Mouse (Mus musculus) mouse trophoblast stem cell (cell line): ENCODE data around the gene Slc36a3.
"Not testable (repeated sequence)": the region's sequence is repeated elsewhere in the genome, so short reads cannot be mapped to it uniquely, and the experiment has no call there.

Experiments
- in situ Hi-C, 2 experiments: fragments of 300-500 bp; cut with MseI, MboI; formaldehyde crosslinking; loops; 2 replicates in 1 of 2; 3 replicates in 1 of 2; pipeline ENCODE4 v1.15.1; 2025

Slc36a3 gene

DNA sequence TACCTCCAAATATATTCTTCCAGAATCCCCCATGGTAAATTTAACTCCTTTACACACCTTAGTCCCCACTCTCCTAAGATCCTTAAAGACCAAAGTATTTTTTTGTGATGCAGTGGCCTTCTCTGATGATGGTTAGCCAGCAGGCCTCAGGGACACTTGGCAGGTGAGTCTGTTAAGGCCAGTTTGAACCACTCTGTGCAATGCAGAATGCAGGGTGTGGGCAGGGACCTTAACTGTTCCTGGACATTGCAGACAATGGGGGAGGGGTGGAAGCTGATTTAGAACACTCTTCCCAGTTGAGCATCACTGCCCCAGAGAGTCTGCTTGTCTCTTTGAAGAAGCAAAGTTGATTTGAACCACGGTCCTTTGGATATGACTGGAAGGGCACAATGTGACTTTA lies 4.7 kb downstream of the Slc36a3 start:
- in situ Hi-C loops, result no loop called here

DNA sequence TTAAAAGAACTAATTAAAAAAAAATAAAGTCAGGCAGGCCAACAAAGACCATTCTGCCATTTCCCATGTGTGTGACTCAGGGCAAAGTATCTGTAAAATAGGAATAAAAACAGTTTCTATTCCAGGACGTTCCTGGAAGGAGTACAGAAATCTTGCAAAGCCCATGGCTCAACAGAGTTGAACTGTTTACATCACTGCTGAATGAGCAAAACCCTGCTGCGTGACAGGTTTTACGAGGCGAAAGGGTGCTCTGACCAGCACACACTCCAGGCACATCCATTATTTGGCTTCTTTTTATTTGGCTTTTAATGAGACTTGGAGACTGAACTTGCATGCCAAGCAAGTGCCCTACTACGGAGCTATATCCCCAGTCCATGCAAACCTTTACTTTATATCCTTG lies 7.5 kb downstream of the Slc36a3 start:
- in situ Hi-C loops, result no loop called here

- in situ Hi-C loops, result no loop called here
Observed at GRCm38 (mm10) chr11:55141502-55141901, 10.0 kb downstream of the Slc36a3 start.

- in situ Hi-C loops, result no loop called here
Observed at GRCm38 (mm10) chr11:55137646-55138045, 13.9 kb downstream of the Slc36a3 start.

GRCm38 (mm10) chr11:55136770-55137547 lies 14.5 kb downstream of the Slc36a3 start:
- in situ Hi-C loops, result no loop called here

GRCm38 (mm10) chr11:55134871-55135270 lies 16.6 kb downstream of the Slc36a3 start:
- in situ Hi-C loops, result no loop called here

GRCm38 (mm10) chr11:55134407-55134806 lies 17.1 kb downstream of the Slc36a3 start:
- in situ Hi-C loops, result no loop called here

GRCm38 (mm10) chr11:55133204-55133603 lies 18.3 kb downstream of the Slc36a3 start:
- in situ Hi-C loops, result no loop called here

DNA sequence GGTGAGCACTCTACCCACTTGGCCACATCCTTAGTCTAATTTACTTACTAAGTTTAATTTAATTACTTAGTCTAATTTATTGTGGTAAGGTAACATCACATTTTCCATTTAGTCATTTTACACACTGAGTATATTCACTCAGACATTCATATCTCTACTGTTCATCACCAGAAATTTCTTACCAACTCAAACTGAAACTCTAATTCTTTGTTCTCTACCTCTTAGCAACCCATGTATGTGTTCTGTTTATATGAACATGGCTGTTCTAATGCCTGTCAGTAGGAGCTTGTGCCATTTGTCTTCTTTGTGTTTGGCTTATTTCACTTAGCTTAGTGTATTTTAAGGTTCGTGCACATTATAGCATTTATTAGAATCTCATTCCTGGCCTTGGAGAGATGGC lies 19.6 kb downstream of the Slc36a3 start:
- in situ Hi-C loops, result no loop called here

- in situ Hi-C loops, result no loop called here
Observed at GRCm38 (mm10) chr11:55131077-55131742, 20.3 kb downstream of the Slc36a3 start.

DNA sequence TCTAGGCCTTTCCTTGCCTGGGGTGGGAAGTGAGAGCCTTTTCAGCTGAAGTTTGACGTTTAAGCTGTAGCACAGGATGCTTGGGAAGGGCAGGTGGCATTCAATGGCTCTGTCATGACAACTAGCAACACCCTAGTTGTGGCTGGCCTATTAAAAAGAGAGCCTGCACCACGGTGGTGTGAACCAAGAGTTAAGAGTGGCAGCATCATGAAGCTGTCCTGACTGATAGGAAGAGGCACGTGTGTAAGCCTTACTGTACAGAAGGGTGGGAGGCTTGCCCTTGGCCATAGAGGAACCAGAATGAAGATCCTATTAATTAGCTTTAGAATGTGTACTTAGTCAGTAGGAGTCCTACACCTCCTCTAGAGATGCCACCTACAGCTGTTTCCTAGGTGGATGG lies 23.1 kb downstream of the Slc36a3 start:
- in situ Hi-C loops, result no loop called here

DNA sequence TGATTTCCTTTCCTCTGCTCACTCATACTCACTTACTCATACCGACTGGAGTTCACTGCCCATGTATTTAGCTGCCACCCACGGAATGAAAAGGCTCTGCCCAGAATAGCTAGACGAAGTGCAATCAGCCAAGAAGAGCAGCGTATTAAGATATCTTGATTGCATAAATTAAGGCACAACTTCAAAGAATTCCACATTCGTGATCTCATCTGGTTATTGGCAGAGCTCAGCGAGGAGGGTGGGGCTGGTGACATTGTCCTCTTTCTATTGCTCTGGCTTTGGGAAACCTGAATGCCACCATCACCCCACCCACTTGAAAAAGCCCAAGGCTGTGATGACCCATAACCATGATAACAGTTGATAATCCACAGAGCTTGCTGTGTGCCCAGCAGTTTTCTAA lies 23.6 kb downstream of the Slc36a3 start:
- in situ Hi-C loops, result no loop called here

DNA sequence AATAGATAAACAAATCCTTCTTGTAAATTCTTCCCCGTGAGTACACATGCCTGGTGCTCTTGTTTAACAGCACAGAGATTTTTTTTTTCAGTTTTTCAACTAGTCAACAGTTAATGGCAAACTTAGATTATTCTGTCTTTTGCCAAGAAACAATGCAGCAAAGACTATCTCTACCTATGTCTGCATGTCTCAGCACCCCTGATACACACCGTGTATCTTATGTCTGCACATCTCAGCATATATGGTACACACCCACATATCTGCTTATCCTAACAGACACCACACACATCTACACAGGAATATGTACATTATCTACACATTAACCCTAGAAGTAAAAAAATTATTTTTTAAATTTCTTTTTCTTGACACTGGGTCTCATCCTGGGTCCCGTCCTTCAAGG lies 24.8 kb downstream of the Slc36a3 start:
- in situ Hi-C loops, result no loop called here

DNA sequence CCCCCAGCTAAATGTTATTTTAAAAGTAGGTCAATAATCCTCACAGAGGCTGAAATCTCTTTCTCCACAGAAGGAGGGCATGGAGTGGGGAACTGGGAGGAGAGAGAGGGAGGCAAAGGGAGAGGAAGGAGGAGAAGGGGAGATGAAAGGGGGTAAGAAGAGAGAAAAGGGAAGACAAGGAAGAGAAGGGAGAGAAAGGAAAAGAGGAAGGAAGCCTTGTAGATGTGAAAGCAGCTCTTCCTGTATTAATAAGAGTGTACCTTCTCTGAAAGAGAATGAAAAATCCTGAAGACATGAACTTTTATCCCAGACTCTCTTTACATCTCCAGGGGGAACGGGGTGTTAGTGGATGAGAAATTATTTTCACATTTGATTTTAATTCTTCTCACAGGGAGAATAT lies 30.1 kb downstream of the Slc36a3 start:
- in situ Hi-C loops, result no loop called here

DNA sequence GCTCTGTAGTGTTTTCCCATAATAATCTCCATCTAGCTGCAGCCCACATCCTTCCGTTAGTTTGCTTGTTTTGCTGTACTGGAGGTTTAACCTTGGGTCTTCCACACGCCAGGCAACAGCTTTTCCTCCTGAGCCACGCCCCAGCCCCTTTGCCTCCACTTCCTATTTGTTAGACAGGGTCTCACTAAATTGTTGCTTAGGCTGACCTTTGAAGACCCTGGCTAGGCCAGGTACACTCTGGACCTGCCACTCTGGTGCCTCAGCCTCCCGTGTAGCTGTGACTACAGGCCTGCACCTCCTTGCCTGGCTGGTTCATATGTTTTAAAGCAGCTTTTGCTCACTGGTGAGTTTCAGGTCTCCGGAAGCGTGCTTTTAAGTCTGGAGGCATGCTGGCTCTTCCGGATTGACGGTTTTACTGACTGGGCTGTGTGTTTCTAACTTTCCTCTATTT lies 30.7 kb downstream of the Slc36a3 start:
- in situ Hi-C loops, result no loop called here

GRCm38 (mm10) chr11:55120279-55120678 lies 31.2 kb downstream of the Slc36a3 start:
- in situ Hi-C loops, result no loop called here

DNA sequence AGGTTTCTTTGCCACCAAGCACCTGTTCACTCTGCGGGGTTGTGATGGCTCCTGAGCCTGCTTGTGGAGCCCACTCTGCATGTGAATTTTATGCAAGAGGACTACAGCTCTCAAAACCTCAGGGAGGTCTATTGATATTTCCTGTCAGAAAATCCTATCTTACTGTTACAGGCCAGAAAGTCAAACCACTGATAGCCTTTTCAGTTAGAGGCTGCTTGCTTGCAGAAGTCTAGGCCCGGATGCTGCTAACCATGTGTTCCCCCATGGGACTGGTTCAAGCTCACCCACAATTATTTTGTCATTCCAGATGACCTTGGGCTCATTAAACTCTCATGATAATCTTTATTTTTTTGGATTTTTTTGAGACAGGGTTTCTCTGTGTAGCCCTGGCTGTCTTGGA lies 34.5 kb downstream of the Slc36a3 start:
- in situ Hi-C loops, result no loop called here

DNA sequence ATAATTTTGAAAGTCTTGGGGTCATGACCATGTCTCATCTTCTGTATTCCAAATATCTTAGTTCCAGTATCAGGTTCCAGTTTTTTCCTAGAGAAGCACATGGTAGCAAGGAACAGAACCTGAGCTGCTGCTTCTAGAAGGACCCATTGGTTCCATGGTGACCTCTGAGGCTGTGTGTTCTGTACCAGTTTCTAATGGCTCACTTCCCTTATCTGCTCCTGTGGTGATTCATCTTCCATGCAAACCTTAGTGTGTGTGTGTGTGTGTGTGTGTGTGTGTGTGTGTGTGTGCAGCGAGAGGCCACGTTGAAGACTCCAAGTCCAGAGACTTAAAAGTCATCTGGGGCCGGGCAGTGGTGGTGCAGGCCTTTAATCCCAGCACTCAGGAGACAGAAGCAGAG lies 35.5 kb downstream of the Slc36a3 start:
- in situ Hi-C loops, result no loop called here

DNA sequence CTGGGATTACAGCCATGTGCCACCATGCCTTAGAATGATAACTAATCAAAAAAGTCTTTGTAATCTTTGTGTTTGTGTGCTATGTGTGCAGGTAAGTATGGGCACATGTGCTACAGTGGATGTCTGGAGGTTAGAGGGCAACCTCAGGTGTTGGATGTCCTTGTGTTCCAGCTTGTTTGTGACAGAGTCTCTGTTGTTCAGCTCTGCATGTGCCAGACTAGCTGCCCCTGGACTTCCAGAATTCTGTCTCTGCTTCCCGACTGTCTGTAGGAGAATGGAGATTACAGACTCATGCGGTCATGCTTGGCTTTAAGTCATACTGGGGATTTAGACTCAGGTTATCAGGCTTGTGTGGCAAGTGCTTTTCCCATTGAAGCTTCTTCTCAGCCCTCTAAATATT lies 37.2 kb downstream of the Slc36a3 start:
- in situ Hi-C loops, result no loop called here

DNA sequence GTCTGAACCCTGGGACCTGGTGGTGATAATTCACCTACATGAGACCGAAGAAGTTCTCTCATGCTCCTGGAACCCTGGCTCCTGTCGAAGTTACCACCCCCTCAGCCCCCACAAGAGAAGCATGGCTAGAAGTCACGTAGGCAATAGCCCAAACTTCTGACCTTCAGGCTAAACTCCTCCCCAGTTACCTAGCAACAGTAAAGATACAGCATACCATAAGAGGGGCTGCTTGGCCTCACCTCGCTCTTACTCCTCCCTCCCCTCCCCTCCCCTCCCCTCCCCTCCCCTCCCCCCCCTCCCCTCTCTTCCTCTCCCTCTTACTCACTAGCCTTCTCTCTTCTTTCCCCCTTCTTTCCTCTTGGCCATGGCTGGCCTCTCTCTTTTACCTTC lies 37.7 kb downstream of the Slc36a3 start:
- in situ Hi-C loops, result not testable (repeated sequence)

- in situ Hi-C loops, result no loop called here
Observed at GRCm38 (mm10) chr11:55113209-55113860, 38.2 kb downstream of the Slc36a3 start.

DNA sequence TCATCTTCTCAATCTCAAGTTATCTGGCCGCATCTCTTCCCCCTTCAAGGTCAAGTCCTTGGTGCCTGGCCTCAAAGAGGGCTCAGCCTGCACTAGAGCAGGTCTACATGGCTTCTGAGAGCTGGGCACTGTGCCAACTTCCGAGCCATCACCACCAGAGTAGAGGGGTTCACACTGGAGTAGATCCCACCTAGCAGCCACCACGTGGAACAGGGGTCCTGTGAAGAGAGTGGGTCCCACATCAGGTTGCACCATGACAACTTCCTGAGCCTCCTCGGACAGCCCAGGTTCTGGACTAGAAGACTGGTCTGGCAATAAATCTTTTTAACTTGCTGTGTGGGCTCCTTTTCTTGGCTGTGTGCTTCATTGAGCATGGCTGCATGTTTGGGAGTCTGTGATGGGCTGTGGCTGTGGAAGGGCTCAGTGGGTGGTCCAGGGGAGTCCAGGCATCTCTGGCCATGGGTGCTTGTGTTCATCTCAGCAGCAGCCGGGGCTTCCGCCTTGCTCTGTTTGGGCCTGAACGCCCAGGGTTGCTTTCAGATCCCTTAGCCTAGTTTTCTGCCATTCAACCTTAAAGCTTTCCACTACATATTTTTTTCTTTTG lies 40.8 kb downstream of the Slc36a3 start:
- in situ Hi-C loops, result no loop called here
